Mouse (Mus musculus): ENCODE measurements at regions not wholly inside any gene's neighbourhood (a gene's known extent, or its start where the extent isn't known, plus 50 kb on each side); places are given as distances from the start of the nearest gene placed in this dataset.

DNA sequence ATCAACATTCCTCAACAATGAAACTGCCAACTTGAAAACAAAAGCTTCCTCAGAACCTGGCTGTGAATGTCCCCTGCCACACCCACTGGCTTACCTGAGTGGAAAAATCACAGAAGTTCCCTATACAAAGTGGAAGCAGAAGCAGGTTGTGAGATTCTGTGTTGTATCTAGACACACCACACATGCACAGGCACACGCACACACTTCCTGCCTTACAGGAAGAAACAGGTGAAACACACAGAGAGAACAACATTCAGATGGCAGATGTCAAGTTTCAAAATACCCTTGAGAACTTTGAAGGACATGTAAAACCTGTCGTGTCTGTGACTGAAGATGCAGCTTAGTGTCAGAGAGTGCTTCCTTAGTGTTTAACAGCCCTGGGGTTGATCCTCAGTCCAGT is 413.5 kb upstream of the 4930412O13Rik start:
- TF ChIP-seq CTCF (IDR thresholded peaks at IDR 0.05; ENCODE audit: low read depth), result no peak
- no peak for TF ChIP-seq EP300 (IDR thresholded peaks at IDR 0.05; ENCODE audit: low read depth)
